Mouse (Mus musculus) liver, postnatal 0 days (tissue): Measurements from ENCODE around the gene Pcdh15. TPM values are rescaled to one million over a fixed set of nuclear protein-coding genes. Genes with fewer than 3 reads are reported as not detected.

Experiments
- ATAC-seq: fragments of 200-750 bp; cut with Nextera tagmentation; 2 replicates; pipeline ENCODE4 v1.8.0; 2017; ENCODE audit warnings: mild to moderate bottlenecking, moderate library complexity
- DNase-seq: peaks from one replicate; pipeline ENCODE4 v3.0.0-alpha.2; 2016
- H3K27ac ChIP-seq: fragments of 300-500 bp; sonication (generic); 2 replicates; pipeline ENCODE4 v1.5.1; 2014; ENCODE audit warnings: antibody characterized with exemption, moderate library complexity, mild to moderate bottlenecking, low read depth
- H3K27me3 ChIP-seq: fragments of 300-500 bp; sonication (generic); 2 replicates; pipeline ENCODE4 v1.6.1; 2014; ENCODE audit warnings: low read length, control low read depth, mixed read lengths; ENCODE audit not compliant: insufficient read depth
- H3K36me3 ChIP-seq: fragments of 300-500 bp; sonication (generic); replicated peaks from 2 replicates; pipeline ENCODE4 v1.6.1; 2014; ENCODE audit warnings: mild to moderate bottlenecking, control low read depth, low read length, moderate library complexity, mixed read lengths; ENCODE audit not compliant: insufficient read depth
- H3K4me1 ChIP-seq: fragments of 300-500 bp; sonication (generic); 2 replicates; pipeline ENCODE4 v1.6.1; 2014; ENCODE audit warnings: antibody characterized with exemption, mild to moderate bottlenecking, control low read depth; ENCODE audit not compliant: insufficient read depth
- H3K4me2 ChIP-seq: fragments of 300-500 bp; sonication (generic); 2 replicates; pipeline ENCODE4 v1.6.1; 2014; ENCODE audit warnings: low read depth, mild to moderate bottlenecking, low read length, moderate library complexity, mixed read lengths
- H3K4me3 ChIP-seq: fragments of 300-500 bp; sonication (generic); 2 replicates; pipeline ENCODE4 v1.5.1; 2014; ENCODE audit warnings: low read depth, low read length
- H3K9ac ChIP-seq: fragments of 300-500 bp; sonication (generic); replicated peaks from 2 replicates; pipeline ENCODE4 v1.6.1; 2014; ENCODE audit warnings: mild to moderate bottlenecking, moderate library complexity
- H3K9me3 ChIP-seq: fragments of 300-500 bp; sonication (generic); 2 replicates; pipeline ENCODE4 v1.6.1; 2016; ENCODE audit warnings: mild to moderate bottlenecking, control low read depth, low read length, mixed read lengths
- CTCF ChIP-seq: sonication (generic); IDR thresholded peaks from 2 replicates; pipeline ENCODE4 v1.5.1; 2016; ENCODE audit warnings: antibody characterized with exemption, low read depth
- EP300 ChIP-seq: IDR thresholded peaks from 2 replicates; pipeline ENCODE4 v1.6.1; 2016; ENCODE audit warnings: antibody characterized with exemption, low read depth, mild to moderate bottlenecking
- WGBS: fragments of 180-500 bp; shearing (Covaris S2); extraction: QIAGEN DNeasy Blood & Tissue Kit; methylation state at CpG from one replicate; pipeline ENCODE4 v1.1.7; 2014; ENCODE audit not compliant: insufficient replicate concordance; 5-methylcytosine and 5-hydroxymethylcytosine counted together
- polyA plus RNA-seq: library from polyadenylated mRNA; unstranded; fragments of >200 nt; fragmentation: Nextera tagmentation; extraction: Ambion mirVana; gene quantifications from 2 replicates; pipeline ENCODE4 v1.2.1, GENCODE M21; 2015

The Pcdh15 gene
- polyA plus RNA-seq, 1 experiment from 2014 or later: 0.04 TPM

GRCm38 (mm10) chr10:73733246-73733645 lies 634.1 kb downstream of the Pcdh15 start:
- 72% methylated on average over 7 of the region's 7 CpGs for WGBS
- TF ChIP-seq CTCF: no peak
- TF ChIP-seq EP300: no peak
- no peak overlapping the region for H3K4me2 ChIP-seq
- DNase-seq (no peak), ATAC-seq (no peak)
- no peak overlapping the region for H3K4me3 ChIP-seq
- no peaks in the 10 kb centered on the region for H3K36me3 ChIP-seq
- peaks cover 6% of the 10 kb centered on the region; the same call in 1 of the 2 replicates for H3K9me3 ChIP-seq
- no peaks in the 10 kb centered on the region for H3K4me1 ChIP-seq
- H3K9ac ChIP-seq: no peak overlapping the region
- no peak overlapping the region for H3K27ac ChIP-seq
- no peaks in the 10 kb centered on the region for H3K27me3 ChIP-seq

- no peak overlapping the region for H3K9ac ChIP-seq
- TF ChIP-seq EP300 (no peak), CTCF (no peak)
Measured at GRCm38 (mm10) chr10:73749021-73749420, 649.9 kb downstream of the Pcdh15 start.

GRCm38 (mm10) chr10:73753876-73754275 lies 654.7 kb downstream of the Pcdh15 start:
- TF ChIP-seq CTCF (no peak), EP300 (no peak)
- H3K9me3 ChIP-seq: no peaks in the 10 kb centered on the region
- no peaks in the 10 kb centered on the region for H3K27me3 ChIP-seq
- ATAC-seq (no peak), DNase-seq (no peak)
- H3K9ac ChIP-seq: no peak overlapping the region
- no peak overlapping the region for H3K4me3 ChIP-seq
- no peaks in the 10 kb centered on the region for H3K36me3 ChIP-seq
- no peak overlapping the region for H3K27ac ChIP-seq
- H3K4me2 ChIP-seq: no peak overlapping the region
- 33% methylated on average over 3 of the region's 3 CpGs for WGBS
- no peaks in the 10 kb centered on the region for H3K4me1 ChIP-seq

More at GRCm38 (mm10) chr10:73749021-73749420, 649.9 kb downstream of the Pcdh15 start:
- ATAC-seq (no peak), DNase-seq (no peak)
- Histone ChIP-seq H3K4me1 (no peaks in the 10 kb centered on the region), H3K4me3 (no peak overlapping the region), H3K4me2 (no peak overlapping the region), H3K27me3 (no peaks in the 10 kb centered on the region), H3K27ac (no peak overlapping the region), H3K36me3 (no peaks in the 10 kb centered on the region), H3K9me3 (no peaks in the 10 kb centered on the region)
- 71% methylated on average over 2 of the region's 2 CpGs for WGBS

GRCm38 (mm10) chr10:73782945-73783344 lies 683.8 kb downstream of the Pcdh15 start:
- no peaks in the 10 kb centered on the region for H3K4me1 ChIP-seq
- no peak overlapping the region for H3K9ac ChIP-seq
- H3K4me3 ChIP-seq: no peak overlapping the region
- no peak overlapping the region for H3K4me2 ChIP-seq
- H3K27me3 ChIP-seq: no peaks in the 10 kb centered on the region
- no peaks in the 10 kb centered on the region for H3K9me3 ChIP-seq
- DNase-seq: no peak
- 48% methylated on average over 4 of the region's 4 CpGs for WGBS
- no peak for TF ChIP-seq CTCF
- TF ChIP-seq EP300: no peak
- ATAC-seq: no peak
- H3K36me3 ChIP-seq: no peaks in the 10 kb centered on the region
- no peak overlapping the region for H3K27ac ChIP-seq

GRCm38 (mm10) chr10:73788163-73788562 lies 689.0 kb downstream of the Pcdh15 start:
- WGBS: 69% methylated on average over 3 of the region's 3 CpGs
- Histone ChIP-seq H3K9ac (no peak overlapping the region), H3K27ac (no peak overlapping the region), H3K4me1 (no peaks in the 10 kb centered on the region), H3K36me3 (no peaks in the 10 kb centered on the region), H3K4me3 (no peak overlapping the region), H3K9me3 (no peaks in the 10 kb centered on the region), H3K4me2 (no peak overlapping the region), H3K27me3 (no peaks in the 10 kb centered on the region)
- DNase-seq (no peak), ATAC-seq (no peak)
- no peak for TF ChIP-seq EP300
- TF ChIP-seq CTCF: no peak

- no peak overlapping the region for H3K4me2 ChIP-seq
- ATAC-seq (no peak), DNase-seq (no peak)
- no peaks in the 10 kb centered on the region for H3K9me3 ChIP-seq
- no peaks in the 10 kb centered on the region for H3K4me1 ChIP-seq
- no peak overlapping the region for H3K4me3 ChIP-seq
- no peak overlapping the region for H3K9ac ChIP-seq
- WGBS: 72% methylated on average over 4 of the region's 4 CpGs
- no peaks in the 10 kb centered on the region for H3K27me3 ChIP-seq
- no peak overlapping the region for H3K27ac ChIP-seq
- no peak for TF ChIP-seq EP300
- TF ChIP-seq CTCF: no peak
- H3K36me3 ChIP-seq: no peaks in the 10 kb centered on the region
Measured at GRCm38 (mm10) chr10:73805069-73805468, 705.9 kb downstream of the Pcdh15 start.

GRCm38 (mm10) chr10:73812311-73812710 lies 713.2 kb downstream of the Pcdh15 start:
- no peaks in the 10 kb centered on the region for H3K9me3 ChIP-seq
- 61% methylated on average over 7 of the region's 8 CpGs for WGBS
- no peaks in the 10 kb centered on the region for H3K4me1 ChIP-seq
- ATAC-seq (no peak), DNase-seq (no peak)
- no peaks in the 10 kb centered on the region for H3K27me3 ChIP-seq
- H3K27ac ChIP-seq: no peak overlapping the region
- H3K36me3 ChIP-seq: no peaks in the 10 kb centered on the region
- TF ChIP-seq EP300 (no peak), CTCF (no peak)
- no peak overlapping the region for H3K9ac ChIP-seq
- H3K4me2 ChIP-seq: no peak overlapping the region
- H3K4me3 ChIP-seq: no peak overlapping the region
